Mouse (Mus musculus) limb, embryonic 14.5 days (tissue): Measurements from ENCODE around the gene Ripply3. TPM values are rescaled to one million over a fixed set of nuclear protein-coding genes. Genes with fewer than 3 reads are reported as not detected.
A peak's percentile ranks its signal among the peaks of the same experiment; 100 is the strongest.

ENCODE experiments used
- ATAC-seq: fragments of 200-750 bp; cut with Nextera tagmentation; 2 replicates; pipeline ENCODE4 v1.8.0; 2017; ENCODE audit warnings: low read depth, moderate number of reproducible peaks, moderate TSS enrichment; ENCODE audit not compliant: low FRiP score
- DNase-seq: peaks from one replicate; pipeline ENCODE4 v3.0.0-alpha.2; 2015; ENCODE audit warnings: low spot score
- H3K27ac ChIP-seq: fragments of 300-500 bp; sonication (generic); replicated peaks from 2 replicates; pipeline ENCODE4 v1.5.1; 2014; ENCODE audit warnings: low read depth, mild to moderate bottlenecking, low read length, moderate library complexity, mixed read lengths
- H3K27me3 ChIP-seq: fragments of 300-500 bp; sonication (generic); 2 replicates; pipeline ENCODE4 v1.6.1; 2014; ENCODE audit warnings: low read length, mixed read lengths; ENCODE audit not compliant: control insufficient read depth, insufficient read depth
- H3K36me3 ChIP-seq: fragments of 300-500 bp; sonication (generic); 2 replicates; pipeline ENCODE4 v1.6.1; 2014; ENCODE audit warnings: mild to moderate bottlenecking, low read length, moderate library complexity, mixed read lengths; ENCODE audit not compliant: control insufficient read depth, insufficient read depth
- H3K4me1 ChIP-seq: fragments of 300-500 bp; sonication (generic); 2 replicates; pipeline ENCODE4 v1.6.1; 2014; ENCODE audit warnings: antibody characterized with exemption, low read length, mixed read lengths; ENCODE audit not compliant: control insufficient read depth, insufficient read depth
- H3K4me2 ChIP-seq: fragments of 300-500 bp; sonication (generic); replicated peaks from 2 replicates; pipeline ENCODE4 v1.6.1; 2014; ENCODE audit warnings: low read depth, mild to moderate bottlenecking, low read length, moderate library complexity; ENCODE audit not compliant: severe bottlenecking
- H3K4me3 ChIP-seq: fragments of 300-500 bp; sonication (generic); replicated peaks from 2 replicates; pipeline ENCODE4 v1.5.1; 2014; ENCODE audit warnings: low read length
- H3K9ac ChIP-seq: fragments of 300-500 bp; sonication (generic); 2 replicates; pipeline ENCODE4 v1.6.1; 2014; ENCODE audit warnings: mild to moderate bottlenecking, low read depth, low read length, moderate library complexity; ENCODE audit not compliant: severe bottlenecking
- H3K9me3 ChIP-seq: fragments of 300-500 bp; sonication (generic); 2 replicates; pipeline ENCODE4 v1.6.1; 2016; ENCODE audit warnings: low read length; ENCODE audit not compliant: control insufficient read depth
- POLR2A ChIP-seq: fragments of 200-500 bp; IDR thresholded peaks from 2 replicates; pipeline ENCODE4 v1.8.0; 2012; ENCODE audit warnings: inconsistent platforms, mild to moderate bottlenecking, moderate library complexity, borderline replicate concordance; ENCODE audit not compliant: insufficient read depth, insufficient read length; ENCODE audit errors: extremely low read depth
- WGBS: fragments of 180-500 bp; shearing (Covaris S2); extraction: QIAGEN DNeasy Blood & Tissue Kit; methylation state at CpG from one replicate; pipeline ENCODE4 v1.1.7; 2014; 5-methylcytosine and 5-hydroxymethylcytosine counted together
- polyA plus RNA-seq, 2 experiments: library from polyadenylated mRNA; depleted of rRNA in 1 of 2; stranded (reverse) in 1 of 2; unstranded in 1 of 2; fragments of >200 nt; fragmentation: Nextera tagmentation in 1 of 2; extraction: Ambion mirVana in 1 of 2; gene quantifications; 2 replicates each; pipeline versions ENCODE4 v1.2.1 to v1.2.3; 2012 to 2014

Gene Ripply3
- polyA plus RNA-seq, 2 experiments: 2.9 to 5.2 TPM

- Histone ChIP-seq H3K36me3 (no peaks in the 10 kb centered on the region), H3K27me3 (no peaks in the 10 kb centered on the region), H3K9me3 (no peaks in the 10 kb centered on the region), H3K4me1 (no peaks in the 10 kb centered on the region), H3K4me3 (no peak overlapping the region), H3K4me2 (no peak overlapping the region), H3K27ac (no peak overlapping the region), H3K9ac (no peak overlapping the region)
- DNase-seq (no peak), ATAC-seq (no peak)
- no peak for TF ChIP-seq POLR2A
- WGBS: 94% methylated on average over 1 of the region's 1 CpGs
Observed at GRCm38 (mm10) chr16:94345733-94346132, 17.5 kb downstream of the Ripply3 start.

- H3K27ac ChIP-seq: no peak overlapping the region
- DNase-seq (no peak), ATAC-seq (no peak)
- TF ChIP-seq POLR2A: no peak
- H3K9me3 ChIP-seq: no peaks in the 10 kb centered on the region
- no peaks in the 10 kb centered on the region for H3K36me3 ChIP-seq
- no peak overlapping the region for H3K4me3 ChIP-seq
- H3K4me1 ChIP-seq: no peaks in the 10 kb centered on the region
- H3K4me2 ChIP-seq: no peak overlapping the region
- WGBS: 75% methylated on average over 7 of the region's 7 CpGs
- H3K9ac ChIP-seq: no peak overlapping the region
- no peaks in the 10 kb centered on the region for H3K27me3 ChIP-seq
Observed at GRCm38 (mm10) chr16:94347080-94347731, 19.0 kb downstream of the Ripply3 start.

- Histone ChIP-seq H3K9me3 (no peaks in the 10 kb centered on the region), H3K36me3 (no peaks in the 10 kb centered on the region), H3K4me2 (no peak overlapping the region), H3K9ac (no peak overlapping the region), H3K27ac (no peak overlapping the region), H3K27me3 (no peaks in the 10 kb centered on the region), H3K4me3 (no peak overlapping the region), H3K4me1 (no peaks in the 10 kb centered on the region)
- WGBS: 61% methylated on average over 2 of the region's 2 CpGs
- DNase-seq: peak; percentile 41
- TF ChIP-seq POLR2A: no peak
- no peak for ATAC-seq
Observed at GRCm38 (mm10) chr16:94348779-94349178, 20.6 kb downstream of the Ripply3 start.

- no peak overlapping the region for H3K4me3 ChIP-seq
- H3K27me3 ChIP-seq: no peaks in the 10 kb centered on the region
- no peak for TF ChIP-seq POLR2A
- H3K9me3 ChIP-seq: no peaks in the 10 kb centered on the region
- H3K36me3 ChIP-seq: no peaks in the 10 kb centered on the region
- no peak overlapping the region for H3K4me2 ChIP-seq
- no peak overlapping the region for H3K27ac ChIP-seq
- 61% methylated on average over 11 of the region's 11 CpGs for WGBS
- DNase-seq (no peak), ATAC-seq (no peak)
- no peaks in the 10 kb centered on the region for H3K4me1 ChIP-seq
- H3K9ac ChIP-seq: no peak overlapping the region
Observed at GRCm38 (mm10) chr16:94349588-94350286, 21.5 kb downstream of the Ripply3 start.

- H3K27ac ChIP-seq: no peak overlapping the region
- WGBS: 59% methylated on average over 10 of the region's 10 CpGs
Observed at GRCm38 (mm10) chr16:94350287-94350677, 22.1 kb downstream of the Ripply3 start.

More at GRCm38 (mm10) chr16:94350287-94350677, 22.1 kb downstream of the Ripply3 start:
- H3K4me3 ChIP-seq: no peak overlapping the region
- H3K4me1 ChIP-seq: no peaks in the 10 kb centered on the region
- no peaks in the 10 kb centered on the region for H3K36me3 ChIP-seq
- no peak for DNase-seq
- H3K9ac ChIP-seq: no peak overlapping the region
- no peaks in the 10 kb centered on the region for H3K27me3 ChIP-seq
- ATAC-seq: no peak
- no peak overlapping the region for H3K4me2 ChIP-seq
- no peaks in the 10 kb centered on the region for H3K9me3 ChIP-seq
- no peak for TF ChIP-seq POLR2A
